Mouse (Mus musculus) embryo, embryonic 10 days (tissue): ENCODE measurements at regions not wholly inside any gene's neighbourhood (a gene's known extent, or its start where the extent isn't known, plus 50 kb on each side); places are given as distances from the start of the nearest gene placed in this dataset.

ENCODE experiments used
- DNase-seq: peaks from one replicate; pipeline ENCODE4 v3.0.0-alpha.2; 2015; ENCODE audit warnings: low spot score

- no peak for DNase-seq
Observed at GRCm38 (mm10) chr14:21932771-21933170, 56.6 kb downstream of the Zfp503 start.

- no peak for DNase-seq
Observed at GRCm38 (mm10) chr14:21931944-21932343, 57.5 kb downstream of the Zfp503 start.

GRCm38 (mm10) chr14:21929048-21929447 is 60.4 kb downstream of the Zfp503 start:
- DNase-seq = no peak

DNA sequence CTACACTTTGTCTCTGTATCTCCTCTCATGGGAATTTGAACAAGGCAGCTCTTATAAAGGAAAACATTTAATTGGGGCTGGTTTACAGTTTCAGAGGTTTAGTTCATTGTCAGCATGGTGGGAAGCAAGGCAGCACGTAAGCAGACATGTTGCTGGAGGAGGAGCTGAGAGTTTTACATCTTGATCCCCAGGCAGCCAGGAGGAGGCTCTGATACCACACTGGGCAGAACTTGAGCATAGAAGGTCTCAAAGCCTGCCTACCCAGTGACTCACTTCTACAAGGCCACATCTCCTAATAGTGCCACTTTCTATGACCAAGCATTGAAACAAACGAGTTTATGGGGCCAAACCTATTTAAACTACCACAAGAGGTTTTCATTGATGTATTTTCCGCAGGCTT is 67.9 kb upstream of the Comtd1 start:
- no peak for DNase-seq

DNA sequence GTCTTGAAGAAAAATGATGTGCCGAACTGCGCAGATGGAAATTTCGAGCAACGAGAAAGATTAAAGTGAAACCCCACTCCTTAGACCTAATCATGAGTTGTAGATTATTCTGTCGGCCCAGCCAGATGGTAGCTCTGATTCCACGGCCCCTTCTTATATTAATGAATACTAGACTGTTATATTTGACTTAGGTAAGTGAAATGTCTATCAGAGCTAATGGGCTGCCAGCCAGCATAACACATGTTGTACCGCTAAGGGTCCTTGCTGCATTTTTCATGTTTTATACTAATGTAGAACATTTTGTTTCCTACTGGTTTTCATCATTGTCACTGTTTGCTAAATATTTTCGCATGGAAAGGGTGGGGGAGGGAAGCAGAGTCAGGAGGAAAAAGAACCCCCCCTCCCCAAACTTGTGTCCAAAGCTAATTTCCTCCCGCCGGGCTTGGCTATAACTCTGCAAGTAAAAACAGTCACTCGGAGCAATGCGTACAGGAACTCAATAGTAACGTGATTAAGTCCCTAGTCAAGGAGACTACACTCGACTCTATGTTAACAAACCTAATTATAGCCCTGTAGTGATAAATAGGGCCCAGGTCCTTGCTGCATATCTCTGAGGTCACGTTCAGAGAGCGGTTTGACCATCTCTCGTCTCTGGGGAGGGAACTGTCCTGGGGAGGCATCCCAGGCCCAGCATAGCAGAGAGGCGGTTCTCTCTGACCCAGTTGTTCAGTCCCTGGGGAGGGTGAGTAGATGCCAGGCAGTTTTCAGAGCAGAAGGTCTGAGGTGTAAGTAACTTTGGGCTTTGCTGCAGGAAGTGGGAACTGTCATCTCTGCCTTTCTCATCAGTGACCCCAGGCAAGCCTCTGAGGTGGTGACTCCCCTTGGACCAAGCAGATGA is 56.0 kb upstream of the Comtd1 start:
- DNase-seq = peak; percentile 61

GRCm38 (mm10) chr14:21903562-21904497 is 55.1 kb upstream of the Comtd1 start:
- DNase-seq = peak; percentile 91

- no peak for DNase-seq
Observed at GRCm38 (mm10) chr14:21902856-21903255, 54.1 kb upstream of the Comtd1 start.

- no peak for DNase-seq
Observed at GRCm38 (mm10) chr14:21902456-21902855, 53.7 kb upstream of the Comtd1 start.

- no peak for DNase-seq
Observed at GRCm38 (mm10) chr14:21900951-21901350, 52.2 kb upstream of the Comtd1 start.

- DNase-seq = no peak
Observed at GRCm38 (mm10) chr14:21900516-21900915, 51.7 kb upstream of the Comtd1 start.
